Mouse (Mus musculus): ENCODE data around the gene Prkn. TPM values are rescaled to one million over a fixed set of nuclear protein-coding genes. Genes with fewer than 3 reads are reported as not detected.

Gene Prkn
- polyA plus RNA-seq, 1 experiment from 2014 or later, result 3.2 TPM

GRCm38 (mm10) chr17:11504496-11504895 is 664.3 kb downstream of the Prkn start:
- Histone ChIP-seq H3K27ac (no peak overlapping the region), H3K79me2 (ENCODE audit: inconsistent target) (no peaks in the 10 kb centered on the region), H3K4me3 (ENCODE audit: inconsistent target) (no peak overlapping the region), H3K36me3 (ENCODE audit: inconsistent target) (no peaks in the 10 kb centered on the region)
- 91% methylated on average over 3 of the region's 3 CpGs for WGBS (ENCODE audit: missing documents)

- Histone ChIP-seq H3K27ac (no peak overlapping the region), H3K79me2 (ENCODE audit: inconsistent target) (no peaks in the 10 kb centered on the region), H3K4me3 (ENCODE audit: inconsistent target) (no peak overlapping the region), H3K36me3 (ENCODE audit: inconsistent target) (no peaks in the 10 kb centered on the region)
- WGBS (ENCODE audit: missing documents), result 81% methylated on average over 3 of the region's 3 CpGs
Measured at GRCm38 (mm10) chr17:11507082-11507481, 666.9 kb downstream of the Prkn start.

GRCm38 (mm10) chr17:11510081-11510480 is 669.9 kb downstream of the Prkn start:
- 90% methylated on average over 7 of the region's 7 CpGs for WGBS (ENCODE audit: missing documents)
- Histone ChIP-seq H3K4me3 (ENCODE audit: inconsistent target) (no peak overlapping the region), H3K79me2 (ENCODE audit: inconsistent target) (no peaks in the 10 kb centered on the region), H3K27ac (no peak overlapping the region), H3K36me3 (ENCODE audit: inconsistent target) (no peaks in the 10 kb centered on the region)

GRCm38 (mm10) chr17:11514032-11514761 is 674.0 kb downstream of the Prkn start:
- 80% methylated on average over 7 of the region's 8 CpGs for WGBS (ENCODE audit: missing documents)
- Histone ChIP-seq H3K4me3 (ENCODE audit: inconsistent target) (no peak overlapping the region), H3K27ac (no peak overlapping the region), H3K36me3 (ENCODE audit: inconsistent target) (no peaks in the 10 kb centered on the region), H3K79me2 (ENCODE audit: inconsistent target) (no peaks in the 10 kb centered on the region)

- Histone ChIP-seq H3K4me3 (ENCODE audit: inconsistent target) (no peak overlapping the region), H3K36me3 (ENCODE audit: inconsistent target) (no peaks in the 10 kb centered on the region), H3K79me2 (ENCODE audit: inconsistent target) (no peaks in the 10 kb centered on the region), H3K27ac (no peak overlapping the region)
- 65% methylated on average over 3 of the region's 4 CpGs for whole genome bisulfite sequencing (ENCODE audit: missing documents)
Measured at GRCm38 (mm10) chr17:11515619-11516018, 675.4 kb downstream of the Prkn start.

- no peak overlapping the region for H3K4me3 ChIP-seq (ENCODE audit: inconsistent target)
- H3K27ac ChIP-seq, result no peak overlapping the region
- H3K79me2 ChIP-seq (ENCODE audit: inconsistent target), result no peaks in the 10 kb centered on the region
- H3K36me3 ChIP-seq (ENCODE audit: inconsistent target), result no peaks in the 10 kb centered on the region
- WGBS (ENCODE audit: missing documents), result 76% methylated on average over 7 of the region's 7 CpGs
Measured at GRCm38 (mm10) chr17:11516165-11516564, 676.0 kb downstream of the Prkn start.

- Histone ChIP-seq H3K36me3 (ENCODE audit: inconsistent target) (no peaks in the 10 kb centered on the region), H3K4me3 (ENCODE audit: inconsistent target) (no peak overlapping the region), H3K79me2 (ENCODE audit: inconsistent target) (no peaks in the 10 kb centered on the region), H3K27ac (no peak overlapping the region)
- WGBS (ENCODE audit: missing documents), result 63% methylated on average over 3 of the region's 3 CpGs
Measured at GRCm38 (mm10) chr17:11532066-11532465, 691.9 kb downstream of the Prkn start.

GRCm38 (mm10) chr17:11532748-11533147 is 692.6 kb downstream of the Prkn start:
- Histone ChIP-seq H3K36me3 (ENCODE audit: inconsistent target) (no peaks in the 10 kb centered on the region), H3K27ac (no peak overlapping the region), H3K79me2 (ENCODE audit: inconsistent target) (no peaks in the 10 kb centered on the region), H3K4me3 (ENCODE audit: inconsistent target) (no peak overlapping the region)
- WGBS (ENCODE audit: missing documents), result 95% methylated on average over 2 of the region's 2 CpGs

- Histone ChIP-seq H3K4me3 (ENCODE audit: inconsistent target) (no peak overlapping the region), H3K79me2 (ENCODE audit: inconsistent target) (no peaks in the 10 kb centered on the region), H3K27ac (no peak overlapping the region), H3K36me3 (ENCODE audit: inconsistent target) (no peaks in the 10 kb centered on the region)
- WGBS (ENCODE audit: missing documents), result 82% methylated on average over 1 of the region's 1 CpGs
Measured at GRCm38 (mm10) chr17:11533835-11534234, 693.7 kb downstream of the Prkn start.

GRCm38 (mm10) chr17:11538826-11539225 is 698.6 kb downstream of the Prkn start:
- Histone ChIP-seq H3K36me3 (ENCODE audit: inconsistent target) (no peaks in the 10 kb centered on the region), H3K27ac (no peak overlapping the region), H3K79me2 (ENCODE audit: inconsistent target) (no peaks in the 10 kb centered on the region), H3K4me3 (ENCODE audit: inconsistent target) (no peak overlapping the region)
- 47% methylated on average over 7 of the region's 7 CpGs for WGBS (ENCODE audit: missing documents)

GRCm38 (mm10) chr17:11541928-11542623 is 701.9 kb downstream of the Prkn start:
- Histone ChIP-seq H3K36me3 (ENCODE audit: inconsistent target) (no peaks in the 10 kb centered on the region), H3K27ac (no peak overlapping the region), H3K4me3 (ENCODE audit: inconsistent target) (no peak overlapping the region), H3K79me2 (ENCODE audit: inconsistent target) (no peaks in the 10 kb centered on the region)
- 96% methylated on average over 4 of the region's 4 CpGs for WGBS (ENCODE audit: missing documents)

- Histone ChIP-seq H3K27ac (no peak overlapping the region), H3K4me3 (ENCODE audit: inconsistent target) (no peak overlapping the region), H3K79me2 (ENCODE audit: inconsistent target) (no peaks in the 10 kb centered on the region), H3K36me3 (ENCODE audit: inconsistent target) (no peaks in the 10 kb centered on the region)
- 12% methylated on average over 5 of the region's 5 CpGs for WGBS (ENCODE audit: missing documents)
Measured at GRCm38 (mm10) chr17:11550562-11550961, 710.4 kb downstream of the Prkn start.

- Histone ChIP-seq H3K4me3 (ENCODE audit: inconsistent target) (no peak overlapping the region), H3K79me2 (ENCODE audit: inconsistent target) (no peaks in the 10 kb centered on the region), H3K27ac (no peak overlapping the region), H3K36me3 (ENCODE audit: inconsistent target) (no peaks in the 10 kb centered on the region)
- 95% methylated on average over 6 of the region's 6 CpGs for WGBS (ENCODE audit: missing documents)
Measured at GRCm38 (mm10) chr17:11565681-11566080, 725.5 kb downstream of the Prkn start.

GRCm38 (mm10) chr17:11570392-11570791 is 730.2 kb downstream of the Prkn start:
- 74% methylated on average over 7 of the region's 8 CpGs for WGBS (ENCODE audit: missing documents)
- H3K36me3 ChIP-seq (ENCODE audit: inconsistent target), result no peaks in the 10 kb centered on the region
- H3K79me2 ChIP-seq (ENCODE audit: inconsistent target), result no peaks in the 10 kb centered on the region
- H3K27ac ChIP-seq, result no peak overlapping the region
- no peak overlapping the region for H3K4me3 ChIP-seq (ENCODE audit: inconsistent target)

- 96% methylated on average over 8 of the region's 9 CpGs for WGBS (ENCODE audit: missing documents)
- H3K36me3 ChIP-seq (ENCODE audit: inconsistent target), result no peaks in the 10 kb centered on the region
- H3K27ac ChIP-seq, result no peak overlapping the region
- H3K4me3 ChIP-seq (ENCODE audit: inconsistent target), result no peak overlapping the region
- no peaks in the 10 kb centered on the region for H3K79me2 ChIP-seq (ENCODE audit: inconsistent target)
Measured at GRCm38 (mm10) chr17:11573666-11574065, 733.5 kb downstream of the Prkn start.
